Mouse (Mus musculus): ENCODE measurements around the gene Mrps16. TPM values are rescaled to one million over a fixed set of nuclear protein-coding genes. Genes with fewer than 3 reads are reported as not detected.

Mrps16 gene
- polyA plus RNA-seq, 1 experiment from 2014 or later, result 94.4 TPM

GRCm38 (mm10) chr14:20347441-20347990, 45.9 kb downstream of the Mrps16 start:
- Histone ChIP-seq H3K4me2 (ENCODE audit: low read depth, low read length) (peak overlapping the region; percentile 68), H3K9me3 (ENCODE audit: control insufficient read depth, low read length) (no peaks in the 10 kb centered on the region), H3K27me3 (replicated peaks; ENCODE audit: control insufficient read depth, insufficient read depth, low read length) (no peaks in the 10 kb centered on the region), H3K27ac (replicated peaks; ENCODE audit: low read depth, low read length) (peak overlapping the region; percentile 76), H3K4me1 (ENCODE audit: control insufficient read depth, insufficient read depth, low read length) (peaks cover 10% of the 10 kb centered on the region), H3K9ac (ENCODE audit: low read depth, low read length) (peak overlapping the region; percentile 95), H3K36me3 (ENCODE audit: control insufficient read depth, insufficient read depth, low read length) (peaks cover 46% of the 10 kb centered on the region), H3K4me3 (ENCODE audit: low read depth, low read length) (peak overlapping the region; percentile 69)
- WGBS, result 4% methylated on average over 14 of the region's 15 CpGs
- ATAC-seq (ENCODE audit: low read depth) (peak; percentile 19; the same call in 1 of the 2 replicates), DNase-seq (ENCODE audit: low spot score) (peak; percentile 2)

- Histone ChIP-seq H3K4me3 (ENCODE audit: low read depth, low read length) (no peak overlapping the region), H3K27ac (replicated peaks; ENCODE audit: low read depth, low read length) (no peak overlapping the region), H3K4me2 (ENCODE audit: low read depth, low read length) (no peak overlapping the region), H3K9ac (ENCODE audit: low read depth, low read length) (no peak overlapping the region), H3K36me3 (ENCODE audit: control insufficient read depth, insufficient read depth, low read length) (peaks cover 46% of the 10 kb centered on the region), H3K9me3 (ENCODE audit: control insufficient read depth, low read length) (no peaks in the 10 kb centered on the region), H3K4me1 (ENCODE audit: control insufficient read depth, insufficient read depth, low read length) (peaks cover 10% of the 10 kb centered on the region), H3K27me3 (replicated peaks; ENCODE audit: control insufficient read depth, insufficient read depth, low read length) (no peaks in the 10 kb centered on the region)
- ATAC-seq (ENCODE audit: low read depth) (no peak), DNase-seq (ENCODE audit: low spot score) (no peak)
- 93% methylated on average over 9 of the region's 9 CpGs for WGBS
These were observed 47.5 kb downstream of the Mrps16 start for GRCm38 (mm10) chr14:20345885-20346284.

- no peak overlapping the region for H3K4me2 ChIP-seq (ENCODE audit: low read depth, low read length)
- no peak overlapping the region for H3K9ac ChIP-seq (ENCODE audit: low read depth, low read length)
- no peak overlapping the region for H3K27ac ChIP-seq (replicated peaks; ENCODE audit: low read depth, low read length)
- WGBS, result 78% methylated on average over 7 of the region's 7 CpGs
- H3K9me3 ChIP-seq (ENCODE audit: control insufficient read depth, low read length), result no peaks in the 10 kb centered on the region
- H3K4me3 ChIP-seq (ENCODE audit: low read depth, low read length), result no peak overlapping the region
- ATAC-seq (ENCODE audit: low read depth) (no peak), DNase-seq (ENCODE audit: low spot score) (no peak)
- H3K27me3 ChIP-seq (replicated peaks; ENCODE audit: control insufficient read depth, insufficient read depth, low read length), result no peaks in the 10 kb centered on the region
- H3K4me1 ChIP-seq (ENCODE audit: control insufficient read depth, insufficient read depth, low read length), result no peaks in the 10 kb centered on the region
- peaks cover 79% of the 10 kb centered on the region for H3K36me3 ChIP-seq (ENCODE audit: control insufficient read depth, insufficient read depth, low read length)
These were observed 52.6 kb downstream of the Mrps16 start for GRCm38 (mm10) chr14:20340866-20341265.

- ATAC-seq (ENCODE audit: low read depth) (no peak), DNase-seq (ENCODE audit: low spot score) (no peak)
- Histone ChIP-seq H3K9me3 (ENCODE audit: control insufficient read depth, low read length) (no peaks in the 10 kb centered on the region), H3K27ac (replicated peaks; ENCODE audit: low read depth, low read length) (no peak overlapping the region), H3K9ac (ENCODE audit: low read depth, low read length) (no peak overlapping the region), H3K27me3 (replicated peaks; ENCODE audit: control insufficient read depth, insufficient read depth, low read length) (no peaks in the 10 kb centered on the region), H3K4me2 (ENCODE audit: low read depth, low read length) (no peak overlapping the region), H3K4me1 (ENCODE audit: control insufficient read depth, insufficient read depth, low read length) (no peaks in the 10 kb centered on the region), H3K4me3 (ENCODE audit: low read depth, low read length) (no peak overlapping the region), H3K36me3 (ENCODE audit: control insufficient read depth, insufficient read depth, low read length) (peaks cover 79% of the 10 kb centered on the region)
- WGBS, result 83% methylated on average over 8 of the region's 8 CpGs
These were observed 53.3 kb downstream of the Mrps16 start for GRCm38 (mm10) chr14:20340149-20340548.

GRCm38 (mm10) chr14:20339415-20339814, 54.0 kb downstream of the Mrps16 start:
- Histone ChIP-seq H3K27me3 (replicated peaks; ENCODE audit: control insufficient read depth, insufficient read depth, low read length) (no peaks in the 10 kb centered on the region), H3K9ac (ENCODE audit: low read depth, low read length) (no peak overlapping the region), H3K9me3 (ENCODE audit: control insufficient read depth, low read length) (no peaks in the 10 kb centered on the region), H3K36me3 (ENCODE audit: control insufficient read depth, insufficient read depth, low read length) (peaks cover 81% of the 10 kb centered on the region), H3K4me1 (ENCODE audit: control insufficient read depth, insufficient read depth, low read length) (no peaks in the 10 kb centered on the region), H3K4me3 (ENCODE audit: low read depth, low read length) (no peak overlapping the region), H3K27ac (replicated peaks; ENCODE audit: low read depth, low read length) (no peak overlapping the region), H3K4me2 (ENCODE audit: low read depth, low read length) (no peak overlapping the region)
- WGBS, result 96% methylated on average over 5 of the region's 5 CpGs
- ATAC-seq (ENCODE audit: low read depth), result no peak
- DNase-seq (ENCODE audit: low spot score), result no peak

Other genes starting within 250 kb of the Mrps16 start
- 4.4 and 4.9 TPM in 2 replicates for gene Kcnk5, start 211.8 kb downstream of the Mrps16 start, polyA plus RNA-seq (2014; fragmentation: Nextera tagmentation; extraction: Ambion mirVana)
- gene Kcnk16, start 124.4 kb downstream of the Mrps16 start, polyA plus RNA-seq (2014; fragmentation: Nextera tagmentation; extraction: Ambion mirVana), result 0.47 and 0.54 TPM in 2 replicates
- 11.0 and 13.1 TPM in 2 replicates for gene Nudt13, start 98.9 kb downstream of the Mrps16 start, polyA plus RNA-seq (2014; fragmentation: Nextera tagmentation; extraction: Ambion mirVana)
- gene Ecd, start 45.5 kb downstream of the Mrps16 start, polyA plus RNA-seq (2014; fragmentation: Nextera tagmentation; extraction: Ambion mirVana), result 46.9 and 49.4 TPM in 2 replicates
- 32.7 and 32.8 TPM in 2 replicates for gene Fam149b, start 45.5 kb downstream of the Mrps16 start, polyA plus RNA-seq (2014; fragmentation: Nextera tagmentation; extraction: Ambion mirVana)
- 141 and 155 TPM in 2 replicates for gene Dnajc9, start 4.7 kb downstream of the Mrps16 start, polyA plus RNA-seq (2014; fragmentation: Nextera tagmentation; extraction: Ambion mirVana)
- gene Cfap70, start 58.6 kb upstream of the Mrps16 start, polyA plus RNA-seq (2014; fragmentation: Nextera tagmentation; extraction: Ambion mirVana), result 0.77 and 3.2 TPM in 2 replicates
- 47.5 and 48.3 TPM in 2 replicates for gene Anxa7, start 86.5 kb upstream of the Mrps16 start, polyA plus RNA-seq (2014; fragmentation: Nextera tagmentation; extraction: Ambion mirVana)
- gene Mss51, start 103.3 kb upstream of the Mrps16 start, polyA plus RNA-seq (2014; fragmentation: Nextera tagmentation; extraction: Ambion mirVana), result 2.9 and 4.0 TPM in 2 replicates
- 68.5 and 78.4 TPM in 2 replicates for gene Ppp3cb, start 152.9 kb upstream of the Mrps16 start, polyA plus RNA-seq (2014; fragmentation: Nextera tagmentation; extraction: Ambion mirVana)
- gene Usp54, start 247.4 kb upstream of the Mrps16 start, polyA plus RNA-seq (2014; fragmentation: Nextera tagmentation; extraction: Ambion mirVana), result 7.7 and 8.8 TPM in 2 replicates